Mouse (Mus musculus): ENCODE measurements at regions not wholly inside any gene's neighbourhood (a gene's known extent, or its start where the extent isn't known, plus 50 kb on each side); places are given as distances from the start of the nearest gene placed in this dataset.
A peak's percentile ranks its signal among the peaks of the same experiment; 100 is the strongest.
"Not testable (repeated sequence)": the region's sequence is repeated elsewhere in the genome, so short reads cannot be mapped to it uniquely, and the experiment has no call there.

GRCm38 (mm10) chr16:55758707-55759067, 80.0 kb downstream of the Nfkbiz start:
- DNase-seq, result no peak

- DNase-seq, result no peak
Measured at GRCm38 (mm10) chr16:55757952-55758706, 80.6 kb downstream of the Nfkbiz start.

GRCm38 (mm10) chr16:55757422-55757815, 81.3 kb downstream of the Nfkbiz start:
- DNase-seq, result not testable (repeated sequence)

GRCm38 (mm10) chr16:55756764-55757421, 81.8 kb downstream of the Nfkbiz start:
- no peak for DNase-seq

- DNase-seq, result no peak
Measured at GRCm38 (mm10) chr16:55755309-55755832, 83.3 kb downstream of the Nfkbiz start.

- peak; percentile 48 to 58 for DNase-seq
Measured at GRCm38 (mm10) chr16:55754092-55754763, 84.5 kb downstream of the Nfkbiz start.

- DNase-seq, result no peak
Measured at GRCm38 (mm10) chr16:55753380-55753779, 85.3 kb downstream of the Nfkbiz start.

- peak; percentile 17 to 25 for DNase-seq
Measured at GRCm38 (mm10) chr16:55747250-55747649, 91.4 kb downstream of the Nfkbiz start.

- DNase-seq, result no peak
Measured at GRCm38 (mm10) chr16:55746159-55746558, 92.5 kb downstream of the Nfkbiz start.

- DNase-seq, result no peak
Measured at GRCm38 (mm10) chr16:55745094-55745493, 93.6 kb downstream of the Nfkbiz start.

GRCm38 (mm10) chr16:55741099-55741863, 97.4 kb downstream of the Nfkbiz start:
- no peak for DNase-seq

- DNase-seq, result no peak
Measured at GRCm38 (mm10) chr16:55738741-55739140, 100.0 kb downstream of the Nfkbiz start.

GRCm38 (mm10) chr16:55735476-55735968, 103.2 kb downstream of the Nfkbiz start:
- DNase-seq, result no peak

- DNase-seq, result no peak
Measured at GRCm38 (mm10) chr16:55734301-55734700, 104.4 kb downstream of the Nfkbiz start.

GRCm38 (mm10) chr16:55733751-55734150, 104.9 kb downstream of the Nfkbiz start:
- DNase-seq, result no peak

- no peak for DNase-seq
Measured at GRCm38 (mm10) chr16:55731003-55731402, 107.7 kb downstream of the Nfkbiz start.

GRCm38 (mm10) chr16:55726538-55726937, 112.2 kb downstream of the Nfkbiz start:
- DNase-seq, result no peak

- DNase-seq, result no peak
Measured at GRCm38 (mm10) chr16:55720430-55720829, 118.3 kb downstream of the Nfkbiz start.

- no peak for DNase-seq
Measured at GRCm38 (mm10) chr16:55710017-55710416, 128.7 kb downstream of the Nfkbiz start.

GRCm38 (mm10) chr16:55706502-55706901, 132.2 kb downstream of the Nfkbiz start:
- DNase-seq, result no peak

GRCm38 (mm10) chr16:55698489-55698892, 140.2 kb downstream of the Nfkbiz start:
- peak; percentile 9 to 15 for DNase-seq

GRCm38 (mm10) chr16:55691069-55691468, 147.6 kb downstream of the Nfkbiz start:
- no peak for DNase-seq

GRCm38 (mm10) chr16:55663946-55664345, 174.8 kb downstream of the Nfkbiz start:
- no peak for DNase-seq

Data from B cell, adult 2 months (primary cell).